Comparison of ENCODE assay signal across 13 mouse cellular contexts in the genomic region with DNA sequence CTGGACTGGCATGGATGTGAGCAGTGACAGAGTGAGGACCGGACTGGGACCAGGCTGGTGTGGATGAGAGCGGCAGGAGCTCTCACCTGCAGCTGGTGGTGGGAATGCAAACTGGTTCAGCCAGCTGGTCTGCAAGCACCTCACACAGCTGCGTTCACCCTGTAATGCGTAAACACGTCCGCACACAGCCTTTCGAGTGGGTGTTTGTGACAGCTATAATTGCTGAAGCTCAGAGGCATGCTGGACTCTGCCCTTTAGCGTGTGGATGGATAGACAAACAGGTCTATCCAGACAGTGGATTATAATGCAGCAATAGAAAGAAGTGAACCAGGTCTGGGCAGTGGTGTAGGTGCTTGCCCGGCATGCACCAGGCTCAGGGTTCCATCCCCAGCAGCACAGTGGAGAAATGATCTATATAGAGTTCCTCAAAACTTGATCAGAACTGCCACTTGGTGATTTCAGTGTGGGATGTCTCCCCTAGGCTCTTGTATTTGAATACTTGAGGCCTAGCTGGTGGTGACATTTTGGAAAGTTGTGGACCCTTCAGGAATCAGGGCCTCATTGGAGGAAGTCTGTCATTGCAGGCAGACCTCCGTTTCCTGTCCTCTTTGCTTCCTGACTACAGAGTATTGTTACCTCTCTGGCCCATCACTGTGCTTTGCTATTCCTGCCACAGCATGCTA. TPM values are rescaled to one million over a fixed set of nuclear protein-coding genes. Genes with fewer than 3 reads are reported as not detected.
DNase-seq lines count a peak whose midpoint lies in the region; ATAC-seq and TF ChIP-seq lines count a peak whose summit lies in the region.
"Had no signal": no experiment of that assay in that cellular context is flagged by ENCODE, and none has a peak within 500 bp of the region (broad histone marks: within the 10 kb centered on the region; RNA-seq: fewer than 3 reads in every experiment).

No protein-coding gene starts in this region.

- H3K4me1 ChIP-seq in heart, embryonic 16.5 days (ENCODE audit: control insufficient read depth, insufficient read depth, low read length): peaks cover 18% of the 10 kb centered on the region
- peaks cover 10% of the 10 kb centered on the region; the same call in 1 of the 2 replicates for H3K4me1 ChIP-seq in spleen, adult 2 months (ENCODE audit: control insufficient read depth, insufficient read depth, insufficient read length)
- peaks cover 13% of the 10 kb centered on the region for H3K4me1 ChIP-seq in limb, embryonic 13.5 days

- H3K4me3 ChIP-seq in heart, embryonic 16.5 days (ENCODE audit: low read length): no peak overlapping the region
- no peak overlapping the region for H3K4me3 ChIP-seq in spleen, adult 2 months (ENCODE audit: extremely low read depth, insufficient read depth, insufficient read length)
- H3K4me3 ChIP-seq in limb, embryonic 13.5 days: no peak overlapping the region

- no peaks in the 10 kb centered on the region for H3K27me3 ChIP-seq in heart, embryonic 16.5 days (ENCODE audit: control insufficient read depth, insufficient read depth, low read length)
- H3K27me3 ChIP-seq in spleen, adult 2 months (ENCODE audit: control insufficient read depth, insufficient read depth, low read length): no peaks in the 10 kb centered on the region
- no peaks in the 10 kb centered on the region for H3K27me3 ChIP-seq in limb, embryonic 13.5 days

- WGBS in heart, embryonic 16.5 days: 62% methylated on average over 10 of the region's 10 CpGs
- WGBS in spleen, adult 2 months: 74% methylated on average over 10 of the region's 10 CpGs
- 57% methylated on average over 10 of the region's 10 CpGs for WGBS in limb, embryonic 13.5 days

- H3K4me2 ChIP-seq in heart, embryonic 16.5 days (ENCODE audit: low read depth, low read length): no peak overlapping the region
- H3K4me2 ChIP-seq in limb, embryonic 13.5 days (replicated peaks): no peak overlapping the region

- H3K9ac ChIP-seq in heart, embryonic 16.5 days (ENCODE audit: low read length): no peak overlapping the region; the same call in 1 of the 2 replicates
- H3K9ac ChIP-seq in limb, embryonic 13.5 days: 0 out of 2 replicates have a peak overlapping the region, but pooled peaks have one; percentile 13

- TF ChIP-seq POLR2A in spleen, adult 2 months (IDR thresholded peaks at IDR 0.05; ENCODE audit: low read depth, low read length): no peak

- no peaks in the 10 kb centered on the region for H3K36me3 ChIP-seq in heart, embryonic 16.5 days (ENCODE audit: control insufficient read depth, insufficient read depth)
- H3K36me3 ChIP-seq in spleen, adult 2 months (ENCODE audit: control insufficient read depth, insufficient read depth, low read length): no peaks in the 10 kb centered on the region
- no peaks in the 10 kb centered on the region for H3K36me3 ChIP-seq in limb, embryonic 13.5 days

- no peaks in the 10 kb centered on the region for H3K9me3 ChIP-seq in heart, embryonic 16.5 days (replicated peaks; ENCODE audit: control insufficient read depth, low read length)
- no peaks in the 10 kb centered on the region for H3K9me3 ChIP-seq in limb, embryonic 13.5 days

- no peak for DNase-seq in heart, postnatal 4 days
- DNase-seq in spleen, adult 2 months (ENCODE audit: low read depth in 1 of 2, low spot score in 2 of 2): no peak
- DNase-seq in spleen, postnatal 14 days (ENCODE audit: low spot score in 2 of 2): no peak
- DNase-seq in thymus, postnatal 25 days: peak; percentile 63
- DNase-seq in cerebellum, adult 11 months: no peak
- DNase-seq: lung, adult 2 months had no signal

- TF ChIP-seq CTCF in spleen, adult 2 months (IDR thresholded peaks at IDR 0.05; ENCODE audit: extremely low read depth, insufficient read depth, insufficient read length, insufficient replicate concordance): no peak

- no peak overlapping the region for H3K27ac ChIP-seq in heart, embryonic 16.5 days (ENCODE audit: low read length)
- 0 out of 2 replicates have a peak overlapping the region, but pooled peaks have one; percentile 13 for H3K27ac ChIP-seq in spleen, adult 2 months (ENCODE audit: insufficient read depth, low read length)
- 0 out of 2 replicates have a peak overlapping the region, but pooled peaks have one; percentile 15 for H3K27ac ChIP-seq in limb, embryonic 13.5 days

- peak; percentile 38; the same call in 1 of the 2 replicates for ATAC-seq in heart, embryonic 16.5 days (replicated peaks; ENCODE audit: extremely low read depth, insufficient read depth, low FRiP score)
- no peak for ATAC-seq in limb, embryonic 13.5 days (ENCODE audit: low FRiP score, low read depth)
- ATAC-seq in cerebellum, adult (ENCODE audit: insufficient number of reproducible peaks, low FRiP score, low TSS enrichment): no peak

RNA-seq across cellular contexts. Expression of gene Ifitm10, which starts 31.8 kb away (rescaled TPM):
- 4.8 and 4.9 TPM in 2 replicates for polyA plus RNA-seq in heart, embryonic 16.5 days (2015; fragmentation: Nextera tagmentation; extraction: Ambion mirVana)
- 1 to 10 TPM; 2.0 TPM for total RNA-seq in heart, postnatal 4 days (2021)
- 14.7 and 20.2 TPM in 2 replicates for polyA plus RNA-seq in spleen, adult 2 months (2012; rRNA removed)
- 1.1 and 1.5 TPM in 2 replicates for polyA plus RNA-seq in limb, embryonic 13.5 days (2015; fragmentation: Nextera tagmentation; extraction: Ambion mirVana)

RNA-seq across cellular contexts. Expression of gene Krtap5-4, which starts 38.4 kb away (rescaled TPM):
- 0.18 TPM in 1 of 2 replicates, not detected in the other for polyA plus RNA-seq in heart, embryonic 16.5 days (2015; fragmentation: Nextera tagmentation; extraction: Ambion mirVana)
- not detected for total RNA-seq in heart, postnatal 4 days (2021)
- polyA plus RNA-seq in spleen, adult 2 months (2012; rRNA removed): not detected in 2 replicates
- polyA plus RNA-seq in limb, embryonic 13.5 days (2015; fragmentation: Nextera tagmentation; extraction: Ambion mirVana): not detected in 2 replicates
- total RNA-seq: gastrocnemius, adult 18-20 months; layer of hippocampus, postnatal 14 days had no signal
- polyA plus RNA-seq: lung, adult 2 months; neural tube, embryonic 14.5 days had no signal

RNA-seq across cellular contexts. Expression of gene Gm49369, which starts 40.8 kb away (rescaled TPM):
- not detected in 2 replicates for polyA plus RNA-seq in heart, embryonic 16.5 days (2015; fragmentation: Nextera tagmentation; extraction: Ambion mirVana)
- 1 to 10 TPM in 1 of 2 experiments, under 1 TPM in 1; 0.43 to 1.7 TPM for total RNA-seq in heart, postnatal 4 days (2021)
- 0.21 TPM in 1 of 2 replicates, not detected in the other for polyA plus RNA-seq in spleen, adult 2 months (2012; rRNA removed)
- not detected in 2 replicates for polyA plus RNA-seq in limb, embryonic 13.5 days (2015; fragmentation: Nextera tagmentation; extraction: Ambion mirVana)
- polyA plus RNA-seq: embryonic facial prominence, embryonic 11.5 days had no signal

RNA-seq across cellular contexts. Expression of gene Krtap5-1, which starts 44.8 kb away (rescaled TPM):
- polyA plus RNA-seq in heart, embryonic 16.5 days (2015; fragmentation: Nextera tagmentation; extraction: Ambion mirVana): not detected in 2 replicates
- total RNA-seq in heart, postnatal 4 days (2021): not detected
- not detected in 2 replicates for polyA plus RNA-seq in spleen, adult 2 months (2012; rRNA removed)
- not detected in 2 replicates for polyA plus RNA-seq in limb, embryonic 13.5 days (2015; fragmentation: Nextera tagmentation; extraction: Ambion mirVana)
- total RNA-seq: gastrocnemius, adult 18-20 months; layer of hippocampus, postnatal 14 days had no signal
- polyA plus RNA-seq: embryonic facial prominence, embryonic 11.5 days; lung, adult 2 months; neural tube, embryonic 14.5 days had no signal

RNA-seq across cellular contexts. Expression of gene Ctsd, which starts 46.1 kb away (rescaled TPM):
- 470 and 482 TPM in 2 replicates for polyA plus RNA-seq in heart, embryonic 16.5 days (2015; fragmentation: Nextera tagmentation; extraction: Ambion mirVana)
- total RNA-seq in heart, postnatal 4 days (2021): 100 to 1,000 TPM; 344 to 370 TPM
- polyA plus RNA-seq in spleen, adult 2 months (2012; rRNA removed): 359 and 461 TPM in 2 replicates
- polyA plus RNA-seq in limb, embryonic 13.5 days (2015; fragmentation: Nextera tagmentation; extraction: Ambion mirVana): 228 and 241 TPM in 2 replicates
